Mouse (Mus musculus): ENCODE measurements around the gene Tgfbr3.
"Not testable (repeated sequence)": the region's sequence is repeated elsewhere in the genome, so short reads cannot be mapped to it uniquely, and the experiment has no call there.

The Tgfbr3 gene

DNA sequence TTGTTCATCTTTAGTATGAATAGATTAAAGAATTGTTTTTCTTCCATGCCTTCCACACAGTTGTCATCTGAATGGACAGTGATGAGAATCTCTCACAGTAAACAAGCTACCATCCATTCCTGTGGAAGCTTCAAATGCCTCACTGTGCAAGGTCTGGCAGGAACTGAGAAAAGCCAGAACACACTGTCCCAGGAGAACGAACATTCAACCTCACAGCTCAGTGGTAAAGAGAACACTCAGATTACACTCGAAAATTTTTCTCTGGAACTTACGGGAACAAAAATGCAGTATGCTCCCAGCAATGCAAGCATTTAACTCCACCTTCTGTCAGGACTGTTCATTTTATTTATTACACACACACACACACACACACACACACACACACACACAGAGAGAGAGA lies 13.2 kb downstream of the Tgfbr3 start:
- DNase-seq, result no peak

- no peak for DNase-seq
Measured at GRCm38 (mm10) chr5:107272252-107273028, 17.0 kb downstream of the Tgfbr3 start.

GRCm38 (mm10) chr5:107269006-107269328 lies 20.5 kb downstream of the Tgfbr3 start:
- no peak for DNase-seq

- peak; percentile 44 for DNase-seq
Measured at GRCm38 (mm10) chr5:107268121-107269005, 21.1 kb downstream of the Tgfbr3 start.

DNA sequence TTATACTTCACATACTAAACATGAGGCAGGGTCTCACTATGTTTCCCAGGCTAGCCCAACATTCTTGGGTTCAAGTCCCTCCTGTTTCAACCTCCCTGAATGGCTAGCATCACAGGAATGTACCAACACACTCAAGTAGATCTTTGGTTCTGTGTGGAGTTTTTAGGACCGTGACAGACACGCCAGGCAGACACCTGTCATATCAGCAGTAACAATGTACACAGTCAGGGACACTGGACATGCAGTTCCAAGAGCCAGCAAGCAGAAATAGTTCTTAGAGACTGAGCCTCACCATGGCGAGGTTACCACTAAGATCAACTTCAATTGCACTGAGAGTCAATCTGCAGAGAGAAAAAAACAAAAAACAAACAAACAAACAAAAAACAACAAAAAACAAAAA lies 22.9 kb downstream of the Tgfbr3 start:
- DNase-seq, result no peak

GRCm38 (mm10) chr5:107264426-107265360 lies 24.7 kb downstream of the Tgfbr3 start:
- DNase-seq, result no peak

GRCm38 (mm10) chr5:107263836-107264235 lies 25.6 kb downstream of the Tgfbr3 start:
- no peak for DNase-seq

DNA sequence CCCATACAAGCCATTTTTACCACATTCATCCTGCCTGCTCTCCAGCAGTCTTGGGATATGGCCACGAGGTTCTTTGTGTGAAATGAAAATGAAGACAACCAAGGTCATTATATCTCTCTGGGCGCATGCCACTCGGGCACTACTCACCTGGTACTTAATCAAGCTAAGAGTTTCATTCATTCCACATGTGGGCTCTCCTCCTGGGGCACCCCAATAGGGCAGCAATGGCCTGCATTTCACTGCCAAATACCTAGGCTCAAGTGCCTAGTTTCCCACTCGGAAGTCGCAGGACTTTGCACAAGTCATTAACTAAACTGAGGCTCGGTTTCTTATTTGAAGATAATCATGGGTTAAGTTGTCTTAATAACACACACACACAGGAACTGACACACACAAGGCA lies 27.5 kb downstream of the Tgfbr3 start:
- DNase-seq, result no peak

DNA sequence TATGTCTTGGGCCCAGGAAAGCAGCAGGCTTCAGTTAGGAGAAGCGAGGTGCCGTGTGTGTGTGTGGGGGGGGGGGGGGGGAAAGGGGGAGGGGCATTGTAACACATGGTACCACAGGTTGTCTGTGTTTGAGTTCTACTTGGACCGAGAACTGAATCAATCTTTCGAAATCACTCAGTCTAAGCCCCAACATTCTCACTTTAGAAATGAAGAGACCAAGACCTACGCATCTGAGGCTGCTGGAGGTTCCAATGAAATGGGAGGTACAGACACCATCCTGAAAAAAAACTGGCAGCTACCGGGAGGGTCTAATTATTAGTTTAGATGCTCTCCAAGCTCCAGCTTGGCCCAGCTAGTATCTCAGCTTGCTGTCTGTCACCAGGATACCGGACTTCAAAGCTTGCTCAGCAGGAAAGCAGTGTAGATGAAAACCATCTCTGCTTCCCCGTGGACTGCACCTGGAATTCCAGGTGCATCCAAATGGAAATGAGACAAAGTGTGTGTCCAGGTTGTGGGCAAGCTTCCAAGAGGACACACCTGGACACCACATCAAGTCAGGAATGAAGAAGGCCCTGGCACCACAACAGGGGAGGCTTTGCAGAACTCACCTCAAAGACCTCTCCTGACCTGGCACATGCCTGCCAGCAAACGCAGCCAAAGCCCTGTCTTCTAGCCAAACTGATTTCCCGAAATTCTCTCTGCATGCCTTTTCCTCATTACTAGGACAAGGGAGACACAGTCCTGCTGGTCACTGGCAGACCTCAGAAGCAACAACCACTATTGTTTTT lies 28.5 kb downstream of the Tgfbr3 start:
- DNase-seq, result peak; percentile 88

DNA sequence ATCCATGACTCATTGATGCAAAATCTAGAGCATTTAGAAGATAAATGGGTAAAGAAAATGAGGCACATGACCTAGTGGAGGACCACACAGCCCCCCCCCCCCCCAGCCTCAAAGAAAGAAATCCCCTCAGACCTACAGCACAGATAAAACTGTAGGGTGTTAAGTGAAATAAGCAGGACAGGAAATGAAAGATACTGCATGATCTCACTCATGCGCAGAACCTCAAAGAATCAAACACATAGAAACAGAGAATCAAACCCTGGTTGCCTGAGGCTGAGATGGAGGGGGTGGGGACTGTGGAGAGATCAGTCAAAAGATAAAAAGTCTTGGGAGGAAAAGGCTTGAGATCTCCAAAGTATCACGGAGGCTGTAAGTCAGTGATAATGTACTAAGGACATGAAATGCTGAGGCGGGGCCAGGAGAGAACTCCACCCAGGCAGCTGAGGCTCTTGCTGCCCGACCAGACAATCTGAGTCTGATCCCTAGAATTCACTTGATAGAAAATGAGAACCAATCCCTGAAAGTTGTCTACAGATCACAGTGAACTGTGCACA lies 29.9 kb downstream of the Tgfbr3 start:
- DNase-seq, result no peak

DNA sequence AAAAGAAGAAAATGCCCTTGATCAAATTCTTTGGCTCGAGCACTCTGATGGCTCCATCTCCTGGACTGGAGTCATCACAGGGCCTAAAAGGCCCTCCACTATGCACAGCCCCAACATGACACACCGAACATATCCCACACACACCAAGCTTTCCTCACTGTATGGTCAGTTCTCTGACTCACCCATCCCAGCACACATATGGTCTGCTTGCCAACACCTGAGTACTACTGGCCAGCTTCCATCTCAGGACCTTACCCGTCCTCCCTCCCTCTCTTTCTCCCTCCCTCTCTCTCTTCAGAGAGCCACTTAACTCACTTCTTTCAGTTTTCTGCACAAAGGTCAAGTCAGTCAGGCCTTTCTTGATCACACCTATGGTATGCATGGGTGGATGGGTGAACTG lies 36.0 kb downstream of the Tgfbr3 start:
- DNase-seq, result no peak

GRCm38 (mm10) chr5:107252435-107252834 lies 37.0 kb downstream of the Tgfbr3 start:
- no peak for DNase-seq

- DNase-seq, result no peak
Measured at GRCm38 (mm10) chr5:107251751-107252305, 37.6 kb downstream of the Tgfbr3 start.

GRCm38 (mm10) chr5:107250548-107251272 lies 38.7 kb downstream of the Tgfbr3 start:
- no peak for DNase-seq

DNA sequence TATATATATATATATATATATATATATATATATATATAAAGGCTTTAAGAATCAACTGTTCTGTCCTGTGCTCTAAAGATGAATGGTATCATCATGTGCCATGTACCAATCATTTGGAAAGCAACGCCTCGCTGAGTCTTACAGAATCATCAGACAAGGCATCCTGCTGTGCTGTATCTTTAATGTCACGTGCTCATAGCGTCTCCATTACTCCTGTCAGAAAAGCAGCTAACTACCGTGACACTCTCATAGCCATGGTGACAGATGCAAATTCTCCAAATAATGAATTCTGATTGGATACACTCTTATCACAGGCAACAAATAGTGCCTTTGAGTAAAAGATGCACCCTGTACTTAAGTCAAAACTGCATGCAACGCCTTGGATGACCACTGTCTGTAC lies 40.7 kb downstream of the Tgfbr3 start:
- no peak for DNase-seq

DNA sequence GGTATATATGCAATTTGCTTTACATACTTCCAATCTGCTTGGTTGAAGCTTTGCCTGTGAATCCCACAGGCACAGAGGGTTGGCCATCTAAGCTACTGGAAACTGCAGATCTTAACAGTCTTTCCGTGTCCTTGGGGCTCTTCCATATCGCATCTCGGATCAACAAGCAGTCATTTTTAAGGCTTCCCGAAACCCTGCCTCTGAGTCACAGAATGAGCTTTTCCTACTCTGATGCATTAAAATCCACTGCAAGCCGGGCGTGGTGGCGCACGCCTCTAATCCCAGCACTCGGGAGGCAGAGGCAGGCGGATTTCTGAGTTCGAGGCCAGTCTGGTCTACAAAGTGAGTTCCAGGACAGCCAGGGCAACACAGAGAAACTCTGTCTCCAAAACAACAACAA lies 41.1 kb downstream of the Tgfbr3 start:
- not testable (repeated sequence) for DNase-seq

DNA sequence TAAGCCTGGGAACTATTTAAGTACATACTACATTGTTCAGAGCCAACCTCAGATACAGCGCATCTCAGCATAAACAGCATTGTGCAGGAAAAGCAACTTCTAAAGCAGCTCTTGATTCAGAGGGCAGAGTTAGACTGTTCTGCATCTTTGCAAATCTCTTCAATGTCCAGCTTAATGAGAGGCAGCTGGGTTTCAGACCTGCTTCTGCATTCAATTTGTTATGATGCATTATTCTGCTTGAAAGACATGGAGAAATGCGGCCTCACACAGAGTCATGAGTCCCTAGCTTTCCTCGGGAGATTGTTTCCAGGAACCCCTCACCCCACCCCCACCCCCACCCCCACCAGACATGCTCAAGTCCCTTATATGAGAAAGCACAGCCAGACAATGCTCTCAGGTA lies 41.6 kb downstream of the Tgfbr3 start:
- DNase-seq, result no peak

- DNase-seq, result no peak
Measured at GRCm38 (mm10) chr5:107243445-107243844, 46.0 kb downstream of the Tgfbr3 start.

DNA sequence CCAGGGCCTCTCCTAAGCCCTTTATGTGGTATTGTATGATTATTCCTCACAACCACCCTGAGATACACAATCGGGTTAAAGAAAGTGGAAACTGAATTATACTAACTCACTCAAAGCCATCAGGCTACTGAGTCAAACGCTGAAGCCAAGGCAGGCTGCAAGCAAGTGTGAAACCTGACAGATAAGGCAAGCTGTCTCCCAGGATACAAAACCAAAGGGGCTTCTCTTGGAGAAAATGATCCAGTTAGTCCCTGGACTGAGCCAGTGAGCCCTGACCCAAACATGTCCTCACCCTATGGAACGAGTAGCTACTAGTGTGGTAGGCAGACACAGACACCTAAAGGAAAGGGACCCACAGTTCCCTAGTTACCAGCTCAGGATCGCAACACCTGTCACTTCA lies 46.4 kb downstream of the Tgfbr3 start:
- DNase-seq, result no peak

- DNase-seq, result no peak
Measured at GRCm38 (mm10) chr5:107240276-107240675, 49.2 kb downstream of the Tgfbr3 start.

GRCm38 (mm10) chr5:107237971-107238426 lies 51.4 kb downstream of the Tgfbr3 start:
- no peak for DNase-seq

Data from cerebellum, adult 9-10 months (tissue).